Mouse (Mus musculus): Measurements from ENCODE around the gene Iqcn.

Gene Iqcn

DNA sequence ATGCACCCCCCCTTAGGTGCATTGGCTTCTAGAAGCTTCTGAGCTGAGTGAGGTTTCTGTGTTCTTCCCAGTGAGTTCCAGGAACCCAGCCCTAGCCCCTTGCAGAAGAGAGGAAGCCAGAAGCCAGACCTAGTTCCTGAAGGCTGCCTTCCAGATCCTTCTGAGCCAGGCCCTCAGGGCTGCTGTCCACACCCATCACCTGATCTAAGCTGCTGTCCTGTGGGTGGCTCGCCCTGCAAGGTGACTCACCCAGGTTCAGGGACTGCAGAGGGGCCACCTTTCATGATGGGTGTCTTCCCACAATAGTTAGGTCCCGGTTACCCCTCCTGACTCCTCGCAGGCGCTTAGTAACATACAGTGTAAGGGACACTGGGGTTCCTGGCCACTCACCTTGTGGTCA lies 23.9 kb upstream of the Iqcn start:
- no peak for DNase-seq

- DNase-seq, result no peak
These were observed 23.2 kb upstream of the Iqcn start for GRCm38 (mm10) chr8:70680039-70680438.

- DNase-seq, result no peak
These were observed 21.8 kb upstream of the Iqcn start for GRCm38 (mm10) chr8:70681410-70681809.

DNA sequence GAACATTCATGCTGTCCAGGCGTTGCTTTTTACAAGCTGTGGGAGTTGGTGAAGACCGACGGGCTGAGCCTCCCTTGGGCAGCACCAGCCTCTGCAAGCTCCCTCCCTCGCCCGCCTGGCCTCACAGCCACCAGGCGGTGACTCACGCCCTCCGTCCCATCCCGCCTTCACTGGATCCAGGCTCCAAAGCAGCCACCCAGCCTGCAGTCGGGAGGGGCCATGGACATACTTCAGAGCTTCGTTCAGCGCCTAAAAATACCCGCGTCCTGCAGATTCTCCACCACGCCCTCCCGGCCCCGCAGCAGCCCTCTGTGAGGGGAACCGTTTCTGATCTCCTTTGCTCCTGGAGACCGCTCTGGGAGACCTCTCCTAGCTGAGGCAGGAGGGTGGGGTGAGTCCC lies 21.1 kb upstream of the Iqcn start:
- peak; percentile 67 to 84 for DNase-seq

DNA sequence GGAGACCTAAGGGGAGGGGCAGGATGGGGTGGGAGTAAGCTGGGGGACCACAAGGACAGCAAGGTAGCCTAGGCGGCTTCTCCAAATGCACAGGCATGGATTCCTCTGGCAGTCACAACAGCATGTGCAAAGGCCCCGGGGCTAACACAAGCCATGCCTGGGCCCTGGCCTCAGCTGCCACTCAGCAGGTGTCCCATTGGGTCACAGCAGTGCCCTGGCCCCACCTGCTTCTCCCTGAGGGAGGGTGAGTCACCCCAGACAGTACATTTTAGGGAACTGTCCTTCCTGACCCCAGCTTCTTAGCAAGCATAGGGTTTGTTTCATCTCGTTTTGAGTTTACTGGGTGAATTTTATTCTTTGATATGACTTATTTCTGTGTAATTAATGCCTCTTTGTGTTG lies 20.6 kb upstream of the Iqcn start:
- no peak for DNase-seq

DNA sequence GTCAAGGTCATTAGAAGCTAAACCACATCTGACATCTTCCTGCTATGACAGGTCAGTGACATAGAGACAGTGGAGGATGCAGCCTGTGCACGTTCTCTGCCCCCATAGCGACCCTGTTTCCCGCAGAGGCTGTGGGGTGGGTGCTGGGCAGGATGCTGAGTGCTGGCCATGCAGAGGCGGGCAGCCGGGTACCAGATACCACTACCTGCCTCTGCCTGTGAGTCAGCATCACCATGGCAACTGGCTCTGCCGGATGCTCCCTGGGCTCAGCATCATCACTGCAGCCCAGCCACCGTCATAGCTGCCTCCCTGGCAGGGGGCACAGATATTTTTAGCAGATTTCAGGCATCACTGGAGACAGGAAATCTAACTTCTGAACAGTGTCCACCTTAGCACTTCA lies 19.0 kb upstream of the Iqcn start:
- DNase-seq, result no peak

DNA sequence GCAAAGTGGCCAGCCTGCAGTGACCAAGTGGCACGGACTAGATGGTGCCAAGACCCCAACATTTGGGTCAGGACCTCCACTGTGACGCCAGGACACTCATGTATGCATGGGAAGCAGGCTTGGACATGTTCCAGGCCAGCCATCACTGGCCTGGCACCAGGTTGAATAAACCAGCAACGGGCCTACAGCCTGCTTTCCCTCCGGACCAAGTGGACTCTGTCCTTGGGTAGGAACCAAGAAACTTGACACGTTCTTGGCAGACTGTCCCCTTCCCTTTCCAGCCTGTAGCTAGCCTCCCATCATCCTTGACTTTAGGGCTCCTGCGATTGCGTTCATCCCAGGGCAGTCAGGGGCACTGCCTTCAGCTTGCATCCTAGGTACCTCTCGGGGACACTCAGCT lies 15.7 kb upstream of the Iqcn start:
- peak; percentile 66 to 72 for DNase-seq

DNA sequence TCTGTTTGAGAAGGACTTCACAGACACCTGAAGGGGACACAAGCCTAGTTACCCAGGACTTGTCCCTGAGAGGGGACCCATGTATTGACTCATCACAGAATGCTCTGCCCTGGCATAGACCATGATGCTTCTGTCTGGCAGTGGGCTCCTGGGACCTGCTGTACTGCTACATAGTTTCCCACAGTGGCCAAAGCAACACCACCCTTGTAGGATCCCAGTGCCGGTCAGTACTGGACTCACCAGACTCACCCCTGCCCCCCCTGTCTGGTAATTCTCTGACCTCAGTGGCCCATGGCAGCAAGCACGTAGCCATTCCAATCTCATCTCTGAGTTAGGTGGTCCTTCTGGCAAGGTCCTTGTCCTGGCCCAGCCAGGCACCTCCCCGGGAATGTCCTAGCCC lies 15.1 kb upstream of the Iqcn start:
- no peak for DNase-seq

DNA sequence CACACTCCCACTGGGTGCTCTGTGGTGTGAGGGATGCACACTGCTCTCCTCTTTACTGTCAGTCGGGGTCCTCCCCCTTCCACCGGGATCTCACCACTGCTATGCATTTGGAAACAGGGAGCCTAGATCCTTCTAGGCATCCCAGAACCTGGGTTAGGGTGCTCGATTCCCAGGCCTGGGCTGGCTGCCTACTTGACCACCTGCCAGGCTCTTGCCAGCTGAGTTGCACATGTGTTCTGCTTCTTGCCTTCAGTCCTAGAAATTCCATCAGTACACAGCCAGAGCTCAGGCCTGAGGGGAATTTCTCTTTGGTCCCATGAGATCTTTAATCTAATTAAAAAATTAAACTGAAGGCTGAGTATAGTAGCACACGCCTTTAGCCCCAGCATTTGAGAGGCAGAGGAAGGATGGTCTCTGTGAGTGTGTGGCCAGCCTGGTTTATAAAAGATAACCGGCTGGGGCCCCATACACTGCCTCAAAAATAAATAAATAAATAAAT lies 13.3 kb upstream of the Iqcn start:
- no peak for DNase-seq

DNA sequence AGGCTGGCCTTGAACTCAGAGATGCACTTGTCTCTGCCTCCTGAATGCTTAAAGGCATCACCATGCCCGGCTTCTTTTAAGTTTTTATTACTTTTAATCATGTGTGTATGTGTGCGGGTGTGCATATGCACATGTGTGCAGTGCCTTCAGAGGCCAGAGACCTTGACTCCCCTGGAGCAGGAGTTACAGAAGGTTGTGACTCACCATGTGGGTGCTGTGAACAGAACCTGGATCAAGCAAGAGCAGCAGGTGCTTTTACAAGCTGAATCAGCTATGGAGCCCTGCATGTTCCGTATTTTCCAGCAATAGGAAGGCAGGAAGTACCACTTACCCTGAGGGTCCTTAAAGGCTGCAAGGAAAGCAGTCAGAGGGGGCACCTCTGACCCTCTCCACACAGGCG lies 12.0 kb upstream of the Iqcn start:
- DNase-seq, result no peak

DNA sequence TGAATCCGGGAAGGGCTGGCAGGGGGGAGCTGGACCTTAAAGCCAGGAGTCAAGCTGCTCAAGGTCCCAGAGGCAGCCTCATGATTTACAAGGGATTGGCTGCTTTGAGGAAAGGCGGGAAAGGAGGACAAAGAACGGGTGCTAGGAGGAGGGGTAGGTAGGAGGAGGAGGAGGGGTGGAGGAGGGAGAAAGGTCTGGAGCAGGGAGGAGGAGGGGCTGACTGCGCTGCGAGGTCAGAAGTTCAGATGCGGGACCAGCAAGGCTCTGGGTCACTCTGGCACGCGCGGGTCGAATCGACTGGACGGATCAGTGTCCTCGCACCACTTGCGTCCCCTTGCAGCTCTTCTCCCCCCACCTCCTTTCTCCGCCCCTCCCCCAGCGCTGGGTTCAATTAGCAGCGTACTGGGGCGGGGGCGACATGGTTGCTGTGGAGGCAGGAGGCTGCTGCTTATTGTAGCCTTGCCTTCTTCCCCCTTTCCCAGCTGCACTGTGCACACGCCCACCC lies 11.5 kb upstream of the Iqcn start:
- peak; percentile 66 to 78 for DNase-seq

- DNase-seq, result no peak
These were observed 9.6 kb upstream of the Iqcn start for GRCm38 (mm10) chr8:70693636-70694035.

DNA sequence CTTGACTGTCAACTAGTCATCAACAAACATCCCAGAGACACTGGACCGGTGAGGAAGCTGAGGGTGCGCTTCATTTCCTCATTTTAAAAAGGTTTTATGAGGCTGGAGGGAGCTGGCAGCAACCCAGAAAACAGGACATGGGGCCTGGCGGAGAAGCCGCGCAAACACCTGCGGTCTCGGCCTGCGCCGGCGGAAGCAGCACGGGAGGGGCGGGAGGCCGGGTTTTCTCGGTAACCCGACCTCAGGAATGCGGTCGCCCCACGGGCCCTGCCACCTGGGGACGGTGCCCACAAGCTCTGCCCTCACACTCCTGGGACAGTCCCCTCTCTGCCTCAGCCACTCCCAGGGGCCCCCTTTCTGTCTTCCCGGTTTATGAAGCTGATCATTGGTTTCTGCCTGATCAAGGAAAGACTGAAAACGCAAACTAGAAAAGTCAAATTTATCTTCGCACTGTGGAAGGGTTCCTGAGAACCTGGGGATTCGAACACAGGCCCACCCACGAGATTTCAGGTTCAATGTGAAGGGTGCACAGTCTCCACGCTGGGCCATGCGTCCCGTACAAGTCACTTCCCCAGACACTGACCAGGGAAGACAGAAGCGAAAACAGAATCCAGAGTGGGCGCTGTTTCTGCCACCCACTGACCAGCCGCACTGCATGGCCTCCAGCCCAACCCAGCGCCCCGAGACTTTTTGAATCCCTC lies 7.8 kb upstream of the Iqcn start:
- peak; percentile 71 to 82 for DNase-seq

GRCm38 (mm10) chr8:70696019-70696885 lies 7.0 kb upstream of the Iqcn start:
- peak; percentile 87 to 92 for DNase-seq

DNA sequence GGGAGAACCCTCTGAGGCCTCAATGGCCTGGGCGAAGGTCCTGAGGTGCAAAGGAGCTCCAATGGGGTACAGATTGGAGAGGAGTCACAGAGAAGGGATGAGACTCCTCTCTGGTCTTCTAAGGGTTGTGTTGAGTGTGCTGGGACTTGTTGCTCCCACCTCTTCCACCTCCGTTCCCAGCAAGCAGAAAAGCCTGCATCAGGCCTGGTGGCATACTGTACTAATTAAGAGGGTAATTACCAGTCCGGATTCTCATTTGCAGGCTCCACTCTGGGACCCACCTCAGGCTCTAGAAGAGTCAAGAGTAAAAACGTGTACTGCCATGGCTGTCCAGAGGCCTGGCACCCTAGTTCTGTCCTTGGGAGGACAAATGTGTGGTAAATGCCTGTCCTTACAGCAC lies 6.3 kb upstream of the Iqcn start:
- no peak for DNase-seq

DNA sequence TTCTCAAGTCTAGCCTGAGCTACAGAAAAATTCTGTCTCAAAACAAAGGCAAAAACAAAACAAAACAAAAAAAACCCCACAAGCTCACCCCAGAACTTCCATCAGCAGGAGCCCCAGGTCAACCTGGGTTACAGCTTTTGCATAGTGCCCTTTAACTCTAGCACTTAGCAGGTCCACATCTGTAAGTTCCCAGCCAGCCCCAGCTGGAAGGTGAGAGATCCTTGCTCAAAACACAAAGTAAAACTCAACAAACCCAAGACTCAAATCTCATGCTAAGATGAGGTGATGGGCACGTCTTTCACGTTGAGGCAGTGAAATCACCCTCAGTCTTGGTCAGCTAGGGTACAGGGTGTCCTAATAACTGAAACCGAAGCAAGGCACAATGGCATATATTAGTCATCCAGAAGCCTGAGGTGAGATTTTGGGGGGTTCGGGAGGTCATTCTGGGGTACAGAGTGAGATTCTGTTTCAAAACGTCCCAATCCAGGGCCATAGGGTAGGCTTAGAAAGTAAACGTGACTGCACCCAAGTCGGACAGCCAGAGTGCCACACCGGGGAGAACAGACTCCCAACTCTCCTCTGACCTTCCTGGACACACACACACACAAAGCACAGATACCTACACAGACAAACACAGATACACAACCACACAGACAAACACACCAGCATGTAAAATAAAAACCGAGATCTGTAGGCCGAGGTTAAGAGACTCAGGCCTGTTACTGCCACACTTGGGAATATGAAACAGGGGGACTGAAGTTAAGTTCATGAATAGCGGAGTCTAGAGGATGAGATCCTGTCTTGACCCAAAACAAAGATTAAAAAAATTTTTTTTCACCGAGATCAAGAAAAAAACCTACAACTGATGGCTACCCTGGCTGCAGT lies 5.6 kb upstream of the Iqcn start:
- no peak for DNase-seq

- DNase-seq, result peak; percentile 100
These were observed 4.7 kb upstream of the Iqcn start, which contains the start of gene Jund for GRCm38 (mm10) chr8:70698310-70699109. Jund (plus strand) TSS chr8:70698949.

DNA sequence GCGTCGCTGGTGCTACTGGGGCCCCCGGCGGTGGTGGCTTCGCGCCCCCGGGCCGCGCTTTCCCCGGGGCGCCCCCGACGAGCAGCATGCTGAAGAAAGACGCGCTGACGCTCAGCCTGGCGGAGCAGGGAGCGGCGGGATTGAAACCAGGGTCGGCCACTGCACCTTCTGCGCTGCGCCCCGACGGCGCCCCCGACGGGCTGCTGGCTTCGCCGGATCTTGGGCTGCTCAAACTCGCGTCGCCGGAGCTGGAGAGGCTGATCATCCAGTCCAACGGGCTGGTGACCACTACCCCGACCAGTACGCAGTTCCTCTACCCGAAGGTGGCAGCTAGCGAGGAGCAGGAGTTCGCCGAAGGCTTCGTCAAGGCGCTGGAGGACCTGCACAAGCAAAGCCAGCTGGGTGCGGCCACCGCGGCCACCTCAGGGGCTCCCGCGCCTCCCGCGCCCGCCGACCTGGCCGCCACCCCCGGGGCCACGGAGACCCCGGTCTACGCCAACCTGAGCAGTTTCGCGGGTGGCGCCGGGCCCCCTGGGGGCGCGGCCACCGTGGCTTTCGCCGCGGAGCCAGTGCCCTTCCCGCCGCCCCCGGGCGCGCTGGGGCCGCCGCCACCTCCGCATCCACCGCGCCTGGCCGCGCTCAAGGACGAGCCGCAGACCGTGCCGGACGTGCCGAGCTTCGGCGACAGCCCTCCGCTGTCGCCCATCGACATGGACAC lies 4.0 kb upstream of the Iqcn start:
- peak; percentile 72 to 82 for DNase-seq

GRCm38 (mm10) chr8:70699834-70700554 lies 3.3 kb upstream of the Iqcn start:
- DNase-seq, result peak; percentile 84 to 91

DNA sequence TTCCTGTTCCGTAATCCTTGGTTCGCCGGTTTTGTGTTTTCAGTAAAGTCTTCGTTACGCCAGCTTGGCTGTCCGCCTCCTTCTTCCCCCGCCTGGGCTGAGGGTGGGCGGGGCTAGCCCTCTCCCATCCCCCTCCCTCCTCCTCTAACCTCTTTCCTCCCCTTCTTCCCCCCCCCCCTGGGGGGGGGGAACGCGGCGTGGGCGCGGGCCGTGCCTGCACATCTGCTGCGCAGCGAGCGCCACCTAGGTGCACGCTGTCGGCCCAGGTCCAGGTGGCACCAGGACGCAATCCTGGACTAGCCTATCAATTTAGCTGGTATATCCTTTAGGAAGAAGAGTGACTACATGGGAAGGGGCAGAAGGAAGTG lies 2.7 kb upstream of the Iqcn start:
- DNase-seq, result peak; percentile 93 to 96
